Mouse (Mus musculus) liver, embryonic 14.5 days (tissue): ENCODE measurements around the gene Pawr. TPM values are rescaled to one million over a fixed set of nuclear protein-coding genes. Genes with fewer than 3 reads are reported as not detected.

Source experiments
- ATAC-seq: fragments of 200-750 bp; cut with Nextera tagmentation; 2 replicates; pipeline ENCODE4 v1.8.0; 2017; ENCODE audit warnings: moderate number of reproducible peaks, mild to moderate bottlenecking, moderate library complexity; ENCODE audit not compliant: insufficient read depth
- DNase-seq, 3 experiments: peaks; one replicate each; pipeline ENCODE4 v3.0.0-alpha.2; 2012 to 2013; ENCODE audit warnings: low read depth in 3 of 3, low spot score in 3 of 3
- H3K27ac ChIP-seq: fragments of 300-500 bp; sonication (generic); 2 replicates; pipeline ENCODE4 v1.5.1; 2014; ENCODE audit warnings: moderate library complexity, mild to moderate bottlenecking, control low read depth, inconsistent platforms
- H3K27me3 ChIP-seq: fragments of 300-500 bp; sonication (generic); 2 replicates; pipeline ENCODE4 v1.6.1; 2014; ENCODE audit warnings: mild to moderate bottlenecking, low read length, moderate library complexity; ENCODE audit not compliant: control insufficient read depth, insufficient read depth
- H3K36me3 ChIP-seq: fragments of 300-500 bp; sonication (generic); replicated peaks from 2 replicates; pipeline ENCODE4 v1.6.1; 2014; ENCODE audit warnings: low read depth; ENCODE audit not compliant: control insufficient read depth, insufficient read depth
- H3K4me1 ChIP-seq, 2 experiments: fragments of 200-500 bp in 1 of 2; fragments of 300-500 bp in 1 of 2; sonication (generic) in 1 of 2; replicated peaks; 2 replicates each; pipeline ENCODE4 v1.6.1; 2012 to 2014; ENCODE audit warnings: antibody characterized with exemption in 1 of 2, inconsistent platforms in 1 of 2, low read length in 1 of 2; ENCODE audit not compliant: control insufficient read depth in 2 of 2, insufficient read depth in 2 of 2
- H3K4me2 ChIP-seq: fragments of 300-500 bp; sonication (generic); 2 replicates; pipeline ENCODE4 v1.6.1; 2014; ENCODE audit warnings: low read depth, mild to moderate bottlenecking, control low read depth, moderate library complexity
- H3K4me3 ChIP-seq, 2 experiments: fragments of 200-500 bp in 1 of 2; fragments of 300-500 bp in 1 of 2; sonication (generic) in 1 of 2; 2 replicates each; pipeline ENCODE4 v1.5.1; 2012 to 2014; ENCODE audit warnings: low read depth in 2 of 2, low read length in 2 of 2, mild to moderate bottlenecking in 2 of 2, control low read depth in 1 of 2, inconsistent platforms in 1 of 2, moderate library complexity in 1 of 2; ENCODE audit not compliant: insufficient read depth in 1 of 2
- H3K9ac ChIP-seq: fragments of 300-500 bp; sonication (generic); replicated peaks from 2 replicates; pipeline ENCODE4 v1.6.1; 2014; ENCODE audit warnings: mild to moderate bottlenecking, control low read depth, moderate library complexity
- H3K9me3 ChIP-seq: fragments of 300-500 bp; sonication (generic); 2 replicates; pipeline ENCODE4 v1.6.1; 2016; ENCODE audit warnings: low read length, mixed read lengths; ENCODE audit not compliant: control insufficient read depth
- CTCF ChIP-seq: IDR thresholded peaks from 2 replicates; pipeline ENCODE4 v1.5.1; 2016; ENCODE audit warnings: antibody characterized with exemption, low read depth, control low read depth
- EP300 ChIP-seq: IDR thresholded peaks from 2 replicates; pipeline ENCODE4 v1.6.1; 2016; ENCODE audit warnings: antibody characterized with exemption, low read depth
- WGBS: fragments of 180-500 bp; shearing (Covaris S2); extraction: QIAGEN DNeasy Blood & Tissue Kit; methylation state at CpG from one replicate; pipeline ENCODE4 v1.1.7; 2014; ENCODE audit not compliant: insufficient replicate concordance; 5-methylcytosine and 5-hydroxymethylcytosine counted together
- polyA plus RNA-seq, 2 experiments: library from polyadenylated mRNA; depleted of rRNA in 1 of 2; stranded (reverse) in 1 of 2; unstranded in 1 of 2; fragments of >200 nt; fragmentation: Nextera tagmentation in 1 of 2; extraction: Ambion mirVana in 1 of 2; gene quantifications; 2 replicates each; pipeline versions ENCODE4 v1.2.1 to v1.2.3; 2012 to 2014

The Pawr gene
- polyA plus RNA-seq, 2 experiments = 3.7 to 4.4 TPM

- Histone ChIP-seq H3K9me3 (no peaks in the 10 kb centered on the region), H3K36me3 (no peaks in the 10 kb centered on the region), H3K9ac (no peak overlapping the region), H3K27me3 (no peaks in the 10 kb centered on the region), H3K4me3 (no peak overlapping the region), H3K4me2 (no peak overlapping the region), H3K27ac (no peak overlapping the region), H3K4me1 (peaks cover 0 to 7% of the 10 kb centered on the region in 2 experiments; a peak in 2 of 4 replicates)
- no peak for DNase-seq
- no peak for TF ChIP-seq EP300
- no peak for TF ChIP-seq CTCF
- no peak for ATAC-seq
- WGBS = 83% methylated on average over 4 of the region's 4 CpGs
These were observed 71.5 kb downstream of the Pawr start for GRCm38 (mm10) chr10:108403366-108403865.

- Histone ChIP-seq H3K9me3 (no peaks in the 10 kb centered on the region), H3K4me2 (no peak overlapping the region), H3K4me1 (peaks cover 0 to 7% of the 10 kb centered on the region in 2 experiments; a peak in 2 of 4 replicates), H3K27ac (no peak overlapping the region), H3K27me3 (no peaks in the 10 kb centered on the region), H3K36me3 (no peaks in the 10 kb centered on the region), H3K9ac (no peak overlapping the region), H3K4me3 (no peak overlapping the region)
- DNase-seq (no peak), ATAC-seq (no peak)
- TF ChIP-seq CTCF (no peak), EP300 (no peak)
- WGBS = 72% methylated on average over 9 of the region's 9 CpGs
These were observed 72.2 kb downstream of the Pawr start for GRCm38 (mm10) chr10:108404087-108404486.

DNA sequence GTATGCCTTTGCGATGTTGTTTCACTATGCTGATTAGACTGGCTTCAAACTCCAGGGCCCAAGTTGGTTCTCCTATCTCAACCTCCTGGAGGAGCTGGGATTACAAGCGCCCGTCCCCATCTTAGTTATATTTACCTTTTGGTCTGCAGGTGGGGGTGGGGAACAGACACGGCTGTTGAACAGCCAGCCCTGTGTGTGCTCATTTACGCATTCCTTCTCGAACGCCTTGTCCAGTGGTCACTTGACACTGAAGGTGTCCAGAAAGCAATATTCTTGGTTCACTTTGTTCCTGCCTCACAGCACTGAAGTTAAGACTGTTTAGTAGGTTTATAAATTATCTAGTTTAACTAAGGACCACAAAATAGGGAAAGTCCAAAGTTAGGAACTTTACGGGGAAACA lies 73.2 kb downstream of the Pawr start:
- Histone ChIP-seq H3K9ac (no peak overlapping the region), H3K4me1 (peaks cover 0 to 10% of the 10 kb centered on the region in 2 experiments; a peak in 2 of 4 replicates), H3K27ac (no peak overlapping the region), H3K36me3 (no peaks in the 10 kb centered on the region), H3K9me3 (no peaks in the 10 kb centered on the region), H3K4me3 (no peak overlapping the region), H3K4me2 (no peak overlapping the region), H3K27me3 (no peaks in the 10 kb centered on the region)
- ATAC-seq = no peak
- no peak for DNase-seq
- WGBS = 70% methylated on average over 8 of the region's 8 CpGs
- TF ChIP-seq CTCF (no peak), EP300 (no peak)

DNA sequence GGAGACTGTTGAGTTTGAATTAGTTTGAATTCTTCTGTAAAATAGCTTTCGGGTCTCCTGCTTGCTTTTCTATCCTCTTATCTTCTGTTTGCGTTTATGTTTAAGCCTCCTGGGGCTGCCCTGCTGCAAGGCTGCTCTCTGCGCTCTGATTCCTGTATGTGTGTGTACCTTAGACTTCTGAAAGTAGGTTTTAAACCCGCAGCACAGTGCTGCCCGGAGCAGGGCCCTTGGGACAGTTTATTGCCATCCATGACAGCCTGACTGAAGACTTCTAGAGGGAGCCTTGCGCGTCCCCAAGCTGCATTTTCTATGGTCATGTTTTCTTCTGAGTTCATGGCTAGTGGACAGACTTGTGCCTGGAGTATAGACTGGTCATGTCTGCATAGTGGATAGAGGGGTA lies 74.0 kb downstream of the Pawr start:
- TF ChIP-seq EP300 = no peak
- Histone ChIP-seq H3K9me3 (no peaks in the 10 kb centered on the region), H3K27ac (no peak overlapping the region; the same call in 1 of the 2 replicates), H3K4me2 (no peak overlapping the region), H3K36me3 (no peaks in the 10 kb centered on the region), H3K4me3 (no peak overlapping the region), H3K27me3 (no peaks in the 10 kb centered on the region), H3K4me1 (peaks cover 0 to 10% of the 10 kb centered on the region in 2 experiments; a peak in 2 of 4 replicates), H3K9ac (no peak overlapping the region)
- WGBS = 61% methylated on average over 7 of the region's 7 CpGs
- ATAC-seq = no peak
- no peak for DNase-seq

DNA sequence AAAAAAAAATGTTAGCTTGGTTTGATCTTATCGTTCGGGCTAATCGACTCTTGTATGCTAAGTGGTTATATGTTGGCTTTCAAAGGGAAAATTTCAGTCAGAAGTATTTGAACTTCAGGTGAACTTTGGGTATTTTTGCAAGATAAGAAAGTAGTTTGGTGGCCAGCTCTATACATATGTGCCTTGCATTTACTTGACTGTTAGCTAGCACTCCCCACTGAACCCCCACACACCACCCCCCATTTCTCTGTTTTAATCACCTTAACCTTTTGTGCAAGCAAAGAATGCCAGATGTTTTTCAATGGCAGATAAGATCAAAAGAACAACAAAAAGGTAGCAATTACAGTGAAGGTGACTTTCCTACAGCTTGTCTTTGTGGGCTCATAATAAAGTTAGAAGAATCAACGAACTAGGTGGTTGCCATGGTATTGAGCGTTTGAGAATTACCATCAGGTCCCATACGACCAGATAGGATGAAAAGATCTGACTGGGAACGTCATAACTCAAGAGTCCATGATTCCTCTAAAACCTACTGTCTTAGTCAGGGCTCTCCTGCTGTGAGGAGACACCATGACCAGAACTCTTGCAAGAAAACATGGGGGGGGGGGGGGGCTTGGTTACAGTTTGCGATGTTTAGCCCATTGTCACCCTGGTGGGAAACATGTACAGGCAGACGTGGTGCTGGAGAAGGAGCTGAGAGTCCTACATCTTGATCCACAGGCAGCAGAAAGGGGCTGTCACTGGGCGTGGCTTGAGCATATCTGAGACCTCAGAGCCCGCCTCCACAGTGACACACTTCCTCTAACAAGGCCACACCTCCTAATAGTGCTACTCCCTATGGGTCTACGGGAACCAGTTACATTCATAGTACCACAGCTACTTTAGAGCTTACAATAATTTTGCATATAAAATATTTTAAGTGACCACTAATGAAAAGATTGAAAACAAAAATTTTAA lies 75.2 kb downstream of the Pawr start:
- Histone ChIP-seq H3K27me3 (no peaks in the 10 kb centered on the region), H3K4me2 (no peak overlapping the region), H3K4me1 (peaks cover 0 to 10% of the 10 kb centered on the region in 2 experiments; a peak in 2 of 4 replicates), H3K9ac (no peak overlapping the region), H3K27ac (no peak overlapping the region), H3K4me3 (no peak overlapping the region), H3K36me3 (no peaks in the 10 kb centered on the region), H3K9me3 (no peaks in the 10 kb centered on the region)
- no peak for ATAC-seq
- 70% methylated on average over 12 of the region's 12 CpGs for WGBS
- TF ChIP-seq EP300 = no peak
- no peak for TF ChIP-seq CTCF
- peak in 1 of 3 experiments; percentile 26 for DNase-seq
